Mouse (Mus musculus): ENCODE data around the gene Gm38100. TPM values are rescaled to one million over a fixed set of nuclear protein-coding genes. Genes with fewer than 3 reads are reported as not detected.

The Gm38100 gene
- polyA plus RNA-seq (2015; fragmentation: Nextera tagmentation; extraction: Ambion mirVana): not detected in 2 replicates

GRCm38 (mm10) chr1:175920029-175920428, at the start of gene Gm38100:
Gene Gm38100 (plus strand): TSS chr1:175920329.

GRCm38 (mm10) chr1:175880453-175881296, 39.5 kb upstream of the Gm38100 start, which contains the start of gene Exo1:
Gene Exo1 (plus strand): TSS chr1:175880581.

Other genes starting within 250 kb of the Gm38100 start
- 4.1 and 7.5 TPM in 2 replicates for gene Opn3, start 227.6 kb upstream of the Gm38100 start, polyA plus RNA-seq (2015; fragmentation: Nextera tagmentation; extraction: Ambion mirVana)
- 1.2 and 1.3 TPM in 2 replicates for gene Chml, start 227.4 kb upstream of the Gm38100 start, polyA plus RNA-seq (2015; fragmentation: Nextera tagmentation; extraction: Ambion mirVana)
- not detected in 2 replicates for gene Wdr64, start 221.7 kb upstream of the Gm38100 start, polyA plus RNA-seq (2015; fragmentation: Nextera tagmentation; extraction: Ambion mirVana)
- 7.7 and 11.7 TPM in 2 replicates for gene Exo1, start 39.7 kb upstream of the Gm38100 start, polyA plus RNA-seq (2015; fragmentation: Nextera tagmentation; extraction: Ambion mirVana)
- gene Rbm8a2, start 58.8 kb downstream of the Gm38100 start, polyA plus RNA-seq (2015; fragmentation: Nextera tagmentation; extraction: Ambion mirVana): 0.49 and 0.61 TPM in 2 replicates

Measured in adrenal gland, postnatal 0 days (tissue).